Mouse (Mus musculus) adrenal gland, adult 2 months (tissue): Measurements from ENCODE around the gene Gm20538. TPM values are rescaled to one million over a fixed set of nuclear protein-coding genes. Genes with fewer than 3 reads are reported as not detected.

Experiments
- polyA plus RNA-seq: library from polyadenylated mRNA; depleted of rRNA; stranded (reverse); fragments of >200 nt; gene quantifications from 2 replicates; pipeline ENCODE4 v1.2.3, GENCODE M21; 2012; rRNA removed
- total RNA-seq, 2 experiments: library from RNA; stranded (reverse); gene quantifications; 2 replicates each; pipeline ENCODE4 v1.2.3; 2021

Gene Gm20538
- total and polyA plus RNA-seq, 3 experiments, result not detected

Other genes starting within 250 kb of the Gm20538 start
- 1 to 10 TPM; 5.4 to 9.3 TPM for gene Scd4, start 219.7 kb downstream of the Gm20538 start, total RNA-seq
- 0.19 and 0.29 TPM in 2 replicates for gene Scd4, start 219.7 kb downstream of the Gm20538 start, polyA plus RNA-seq
- gene Scd1, start 145.0 kb downstream of the Gm20538 start, total RNA-seq, result 1,000 to 10,000 TPM; 1,012 to 3,370 TPM
- gene Scd1, start 145.0 kb downstream of the Gm20538 start, polyA plus RNA-seq, result 10,217 and 11,584 TPM in 2 replicates
- under 1 TPM; 0.12 to 0.17 TPM for gene Wnt8b, start 59.4 kb downstream of the Gm20538 start, total RNA-seq
- gene Wnt8b, start 59.4 kb downstream of the Gm20538 start, polyA plus RNA-seq, result 0.02 and 0.11 TPM in 2 replicates
- 1 to 10 TPM; 3.4 to 4.8 TPM for gene Sec31b, start 7.0 kb downstream of the Gm20538 start, total RNA-seq
- gene Sec31b, start 7.0 kb downstream of the Gm20538 start, polyA plus RNA-seq, result 11.6 and 12.8 TPM in 2 replicates
- 100 to 1,000 TPM; 747 TPM for gene Ndufb8, start 2.6 kb upstream of the Gm20538 start, total RNA-seq
- gene Ndufb8, start 2.6 kb upstream of the Gm20538 start, polyA plus RNA-seq, result 554 and 568 TPM in 2 replicates
- 10 to 100 TPM; 21.2 to 25.7 TPM for gene Hif1an, start 10.0 kb upstream of the Gm20538 start, total RNA-seq
- gene Hif1an, start 10.0 kb upstream of the Gm20538 start, polyA plus RNA-seq, result 7.3 and 10.6 TPM in 2 replicates
- not detected for gene Pax2, start 203.2 kb upstream of the Gm20538 start, total RNA-seq
- not detected in 2 replicates for gene Pax2, start 203.2 kb upstream of the Gm20538 start, polyA plus RNA-seq